Mouse (Mus musculus): ENCODE results near the gene Frmd7.

Gene Frmd7

DNA sequence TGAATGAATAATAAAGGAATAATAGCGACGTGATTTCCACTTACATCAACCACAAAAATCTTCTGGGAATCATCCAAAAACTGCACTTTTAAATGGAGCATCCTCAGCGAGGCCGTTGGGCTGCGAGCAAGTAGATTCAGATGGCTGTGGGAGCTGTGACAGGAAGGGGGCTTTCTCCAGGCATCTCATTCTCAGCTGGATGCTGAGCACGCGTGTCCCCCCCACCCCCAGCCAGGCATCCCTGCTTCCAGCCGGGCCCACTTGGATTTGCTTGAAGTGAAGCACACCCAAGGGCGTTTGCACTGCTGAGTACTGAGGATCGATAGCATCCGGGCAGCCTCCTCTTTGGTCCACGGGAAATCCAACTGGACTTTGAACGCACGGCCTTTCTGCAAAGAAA is at the start of gene Frmd7:
Gene Frmd7 (minus strand): TSS at position 101 of the 400 bp plus-strand sequence.
- in situ Hi-C loops (cut with MboI): no loop called here

DNA sequence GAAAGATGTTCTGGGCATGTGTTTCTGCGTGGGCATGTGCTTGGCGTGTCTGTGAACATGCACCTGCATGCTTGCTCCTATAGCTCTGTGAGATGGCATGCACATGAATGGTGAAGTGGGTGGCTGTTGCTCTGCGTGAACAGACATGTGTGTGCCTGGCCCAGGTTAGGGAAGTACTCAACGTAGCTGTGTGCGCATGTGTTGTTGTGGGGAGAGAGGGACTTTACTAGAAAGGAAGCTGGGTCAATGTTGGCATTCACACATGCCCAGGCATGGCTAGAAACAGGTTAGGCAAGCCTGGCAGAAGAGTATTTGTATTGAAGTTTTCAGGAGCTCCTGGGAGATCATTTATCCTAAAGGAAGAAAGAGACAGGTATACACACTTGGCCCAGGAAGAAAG is 48.8 kb upstream of the Frmd7 start:
- in situ Hi-C loops (cut with MboI): no loop called here

DNA sequence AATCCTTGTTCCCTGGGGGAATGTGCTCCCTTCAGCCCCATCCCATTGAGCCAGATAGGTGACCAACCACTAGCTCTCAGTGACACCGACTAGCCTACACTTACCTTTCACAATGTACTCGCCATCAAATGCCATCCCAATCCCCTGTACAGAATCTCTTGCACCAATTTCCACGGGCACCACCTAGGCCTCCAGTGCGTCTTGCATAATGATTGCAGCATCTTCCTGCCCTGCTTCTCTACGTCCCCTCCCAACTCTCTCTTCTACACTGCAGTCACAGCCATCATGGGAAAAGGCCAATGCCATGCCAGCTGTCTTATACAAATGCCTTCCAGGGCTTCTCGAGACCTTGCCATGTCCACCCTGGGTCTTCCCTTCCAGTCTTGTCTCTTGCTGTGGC is 47.4 kb upstream of the Frmd7 start:
- in situ Hi-C loops (cut with MboI): no loop called here

DNA sequence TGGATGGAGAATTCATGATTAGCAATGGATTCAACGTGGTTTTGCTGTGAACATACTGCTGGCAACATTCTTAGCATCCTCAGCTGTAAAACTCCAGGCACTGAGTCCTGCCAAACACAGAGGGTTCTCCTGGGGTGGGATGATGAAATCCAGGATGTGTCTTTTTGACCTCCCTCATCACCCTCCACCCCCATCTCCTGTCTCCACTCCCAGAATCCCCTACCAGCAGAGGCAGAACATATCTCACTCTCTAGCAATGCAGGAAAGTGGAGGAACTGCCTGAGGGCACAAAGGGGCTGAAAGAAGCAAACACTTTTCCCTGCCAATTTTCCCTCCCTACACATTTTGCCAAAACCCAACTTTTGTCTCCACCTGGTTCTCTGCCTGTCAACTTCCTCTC is 46.1 kb upstream of the Frmd7 start:
- in situ Hi-C loops (cut with MboI): no loop called here

DNA sequence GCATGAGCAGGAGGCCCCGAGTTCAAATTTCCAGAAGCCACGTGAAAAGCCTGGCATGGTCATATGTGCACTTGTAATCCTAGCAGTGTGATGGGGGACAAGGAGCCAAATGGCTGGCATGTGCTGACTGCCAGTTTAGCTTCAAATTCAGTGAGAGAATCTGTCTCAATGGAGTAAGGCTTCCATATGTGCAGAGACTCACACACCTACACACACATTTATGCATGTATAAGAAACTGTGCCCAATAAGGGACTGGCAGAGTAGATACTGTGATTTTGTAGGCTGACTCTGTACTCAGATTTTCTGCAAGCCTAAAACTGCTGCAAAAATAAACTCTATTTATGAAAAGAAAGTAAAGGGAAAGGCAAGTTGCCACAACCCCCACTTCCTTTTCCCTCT is 35.9 kb upstream of the Frmd7 start:
- in situ Hi-C loops (cut with MboI): no loop called here

DNA sequence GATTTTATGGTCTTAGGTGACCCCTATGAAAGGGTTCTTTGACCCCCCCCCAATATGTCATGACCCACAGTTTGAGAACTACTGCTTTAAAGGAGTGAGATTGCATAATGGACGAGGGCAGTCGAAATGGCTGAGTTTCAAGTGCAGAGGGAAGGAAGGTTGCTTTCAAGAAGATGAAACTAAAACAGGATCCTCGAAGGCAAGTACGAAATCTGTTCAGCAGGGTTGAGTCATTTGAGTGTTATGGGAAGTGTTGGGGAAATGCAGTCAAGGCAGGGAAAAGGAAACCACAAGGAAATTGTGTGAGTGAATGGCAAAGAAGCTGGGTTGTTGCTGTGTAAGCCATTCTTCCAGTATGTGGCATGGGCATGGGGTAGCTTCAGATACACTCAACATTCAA is 29.6 kb upstream of the Frmd7 start:
- in situ Hi-C loops (cut with MboI): no loop called here

DNA sequence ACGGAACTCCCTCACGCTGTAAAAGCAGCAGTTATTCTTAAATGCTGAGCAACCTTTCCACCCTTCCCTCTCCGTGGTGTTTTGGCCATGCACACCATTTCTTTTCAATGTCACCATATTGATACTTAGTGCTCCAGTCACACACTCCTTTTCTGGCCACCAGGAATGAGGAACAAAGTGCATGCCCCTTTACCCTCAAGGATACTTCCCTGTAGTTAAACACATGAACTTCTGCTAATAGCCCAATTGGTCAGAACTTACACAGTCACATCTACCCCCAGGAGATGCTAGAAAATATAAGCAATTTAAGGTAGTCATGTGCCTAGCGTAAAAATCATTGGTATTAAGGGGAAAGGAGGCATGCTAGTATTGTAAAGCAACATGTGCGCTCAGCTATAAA is 27.4 kb upstream of the Frmd7 start:
- in situ Hi-C loops (cut with MboI): no loop called here

DNA sequence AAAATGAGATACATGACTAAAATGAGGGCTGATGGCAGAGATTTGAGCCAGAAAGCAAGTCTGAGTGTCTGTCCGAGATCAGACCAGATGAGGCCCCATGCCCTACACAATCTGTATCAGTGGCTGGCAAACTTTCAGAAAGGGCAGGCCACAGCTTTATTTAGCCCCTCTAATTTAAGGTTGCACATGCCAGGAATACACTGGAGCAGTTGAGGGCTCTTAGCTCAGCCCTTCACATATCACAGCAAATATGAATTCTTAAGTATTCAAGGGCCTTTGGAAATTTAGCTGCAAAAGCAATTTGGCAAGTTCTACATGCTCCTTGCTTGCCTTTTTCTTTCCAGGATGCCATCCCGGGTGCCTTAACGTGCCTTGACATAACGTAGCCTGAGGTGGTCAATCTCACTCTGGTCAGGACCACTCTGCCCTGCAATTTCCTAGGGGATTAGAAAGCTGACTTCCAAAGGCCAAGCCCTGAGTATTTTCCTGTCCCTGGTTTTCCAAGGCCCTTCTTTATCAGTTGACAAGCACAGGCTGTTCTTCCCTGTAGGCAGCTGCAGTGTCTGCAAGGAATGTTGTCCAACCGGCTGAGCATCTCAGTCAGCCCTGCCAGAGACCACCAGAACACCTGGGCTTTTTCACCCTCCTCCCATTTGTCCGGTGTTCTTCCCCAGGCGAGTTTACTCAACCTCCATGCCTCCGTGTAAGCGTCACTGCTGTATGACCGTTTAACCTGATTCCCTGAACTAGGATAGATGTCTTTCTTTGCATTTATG is 25.8 kb upstream of the Frmd7 start:
- in situ Hi-C loops (cut with MboI): no loop called here

DNA sequence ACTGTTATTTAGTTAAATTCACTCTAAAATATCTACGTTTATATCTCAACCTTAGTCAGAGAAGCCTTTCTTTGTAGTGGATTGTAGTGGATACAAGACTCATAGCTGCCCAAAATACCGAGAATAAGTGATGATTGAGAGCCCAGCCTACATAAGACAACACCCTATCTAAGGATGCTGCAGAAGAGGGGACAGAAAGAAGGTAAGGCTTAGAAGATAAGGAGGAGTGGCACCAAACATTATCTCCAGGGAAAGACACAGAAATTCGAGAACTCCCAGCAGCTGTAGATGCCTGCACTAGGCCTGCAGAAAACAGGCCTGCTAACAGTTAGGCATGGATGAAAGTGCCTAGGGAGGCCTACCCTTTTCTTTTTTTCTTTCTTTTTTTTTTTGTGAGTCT is 22.6 kb upstream of the Frmd7 start:
- in situ Hi-C loops (cut with MboI): no loop called here

DNA sequence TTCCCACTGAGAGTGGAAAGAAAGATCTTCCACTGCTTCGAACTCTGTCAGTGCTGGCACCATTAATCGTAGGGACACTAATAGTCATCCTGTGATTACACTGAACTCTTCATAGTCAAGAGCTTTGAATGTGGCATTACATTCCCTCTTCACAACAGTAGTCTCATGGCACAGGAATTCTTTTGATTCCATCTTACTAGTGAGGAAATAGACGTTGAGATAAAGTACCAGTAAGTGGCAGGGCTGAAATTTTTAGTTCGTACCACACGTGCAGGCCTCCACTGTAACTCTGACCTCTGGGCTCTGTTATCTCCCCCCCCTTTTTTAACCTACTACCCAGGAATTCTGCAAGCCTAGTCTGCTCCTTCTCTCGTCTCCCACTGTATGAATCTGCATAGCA is 20.4 kb upstream of the Frmd7 start:
- in situ Hi-C loops (cut with MboI): no loop called here

DNA sequence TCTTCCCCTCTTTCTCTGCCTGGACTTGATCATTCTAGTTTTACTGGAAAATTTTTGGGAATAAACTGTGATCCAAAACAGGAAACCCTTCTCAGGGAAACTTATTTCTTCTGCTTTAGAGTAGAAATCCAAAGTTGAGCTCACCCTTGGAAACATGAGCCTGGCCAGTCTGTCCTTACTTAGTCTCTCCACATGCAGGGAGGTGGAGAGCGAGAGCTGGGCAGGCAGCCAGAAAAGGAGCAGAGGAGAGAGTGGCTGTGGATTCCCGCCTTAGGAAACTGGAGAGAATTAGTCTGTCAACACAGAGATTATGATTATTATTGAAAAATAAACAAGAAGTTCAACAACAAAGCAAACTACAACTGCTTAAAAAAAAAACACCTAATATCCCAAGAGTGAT is 6.1 kb upstream of the Frmd7 start:
- in situ Hi-C loops (cut with MboI): no loop called here

DNA sequence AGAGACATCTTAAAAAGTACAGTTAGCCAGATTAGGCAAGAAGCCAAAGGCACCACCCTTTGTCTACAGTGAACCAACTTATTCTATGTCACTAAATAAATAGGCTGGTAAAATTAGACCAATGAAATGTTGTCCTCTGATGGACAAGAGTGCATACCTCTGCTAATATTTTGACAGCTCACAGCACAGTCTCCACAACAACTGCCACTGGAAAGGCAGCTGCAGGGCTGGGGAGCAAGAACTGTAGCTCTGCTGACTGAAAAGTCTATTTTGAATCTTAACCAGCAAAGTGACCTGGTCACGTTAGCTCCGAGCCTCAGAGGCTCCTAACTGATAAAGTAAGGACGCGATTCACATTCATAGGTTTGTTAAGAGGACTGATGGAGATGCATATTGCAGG is 5.6 kb upstream of the Frmd7 start:
- in situ Hi-C loops (cut with MboI): no loop called here

DNA sequence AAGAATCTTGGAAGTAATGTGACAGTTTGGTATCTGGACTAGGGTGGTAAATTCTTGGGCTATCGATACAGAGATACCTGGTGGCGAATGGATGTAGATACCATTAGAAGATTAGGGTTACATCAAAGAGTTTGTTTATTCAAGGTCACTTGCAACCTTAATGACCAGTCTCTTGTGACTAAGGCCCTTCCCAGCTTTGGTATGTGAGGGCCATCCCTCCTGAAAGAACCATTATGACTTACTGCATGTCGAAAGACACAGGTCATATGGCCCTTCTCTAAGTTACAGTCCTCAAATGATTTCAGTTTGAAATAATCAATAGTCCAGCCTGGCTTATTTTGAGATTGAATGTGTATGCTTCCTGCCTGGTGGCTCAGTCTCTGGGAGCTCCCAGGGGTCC is 5.4 kb downstream of the Frmd7 start:
- in situ Hi-C loops (cut with MboI): no loop called here

DNA sequence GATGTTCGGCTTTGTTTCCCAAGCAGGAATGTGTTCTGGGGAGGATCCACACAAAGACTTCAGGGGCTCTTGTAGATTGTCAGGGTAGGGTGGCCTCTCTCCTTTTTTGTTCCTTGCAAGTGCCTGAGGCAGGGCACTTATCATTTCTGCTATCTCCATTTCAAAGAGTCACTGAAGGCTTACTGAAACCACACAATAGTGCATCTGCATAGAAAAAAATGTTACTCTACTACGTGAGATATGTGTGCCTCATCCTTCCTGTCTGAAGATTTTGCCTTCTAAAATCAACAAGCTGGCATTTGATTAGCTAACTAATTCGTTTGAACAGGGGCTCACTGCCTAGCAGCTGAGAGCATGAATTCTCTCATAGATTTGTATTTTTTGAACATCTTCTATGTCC is 12.2 kb downstream of the Frmd7 start:
- in situ Hi-C loops (cut with MboI): no loop called here

DNA sequence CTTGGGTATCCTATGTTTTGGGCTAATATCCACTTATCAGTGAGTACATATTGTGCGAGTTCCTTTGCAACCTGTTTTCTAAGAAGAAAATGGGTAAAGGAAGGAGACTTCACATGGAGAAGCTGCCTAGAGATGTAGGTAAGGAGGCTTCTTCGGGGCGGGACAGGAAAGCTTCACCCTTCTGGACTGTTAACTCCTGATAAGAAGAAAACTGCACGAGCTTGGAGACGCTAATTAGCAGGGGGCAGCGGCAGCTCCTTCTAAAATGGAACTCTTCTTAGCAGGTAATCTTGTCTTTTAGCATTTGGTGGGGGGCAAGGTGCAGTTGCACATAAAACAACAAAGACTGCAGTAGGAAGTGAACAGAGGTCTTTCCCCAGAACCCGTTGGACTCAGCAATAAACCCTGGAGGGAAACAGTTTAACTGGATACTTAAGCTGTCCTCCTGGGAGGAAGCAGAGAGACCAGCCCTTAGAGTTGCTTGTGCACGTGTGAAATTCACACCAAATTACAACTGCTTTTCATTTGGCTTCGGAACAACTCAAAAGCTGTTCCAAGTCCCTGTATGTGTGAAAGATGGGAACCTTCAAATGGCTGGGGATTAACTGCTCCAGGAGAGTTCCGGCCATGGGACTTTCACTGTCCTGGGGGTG is 15.5 kb downstream of the Frmd7 start:
- in situ Hi-C loops (cut with MboI): no loop called here

DNA sequence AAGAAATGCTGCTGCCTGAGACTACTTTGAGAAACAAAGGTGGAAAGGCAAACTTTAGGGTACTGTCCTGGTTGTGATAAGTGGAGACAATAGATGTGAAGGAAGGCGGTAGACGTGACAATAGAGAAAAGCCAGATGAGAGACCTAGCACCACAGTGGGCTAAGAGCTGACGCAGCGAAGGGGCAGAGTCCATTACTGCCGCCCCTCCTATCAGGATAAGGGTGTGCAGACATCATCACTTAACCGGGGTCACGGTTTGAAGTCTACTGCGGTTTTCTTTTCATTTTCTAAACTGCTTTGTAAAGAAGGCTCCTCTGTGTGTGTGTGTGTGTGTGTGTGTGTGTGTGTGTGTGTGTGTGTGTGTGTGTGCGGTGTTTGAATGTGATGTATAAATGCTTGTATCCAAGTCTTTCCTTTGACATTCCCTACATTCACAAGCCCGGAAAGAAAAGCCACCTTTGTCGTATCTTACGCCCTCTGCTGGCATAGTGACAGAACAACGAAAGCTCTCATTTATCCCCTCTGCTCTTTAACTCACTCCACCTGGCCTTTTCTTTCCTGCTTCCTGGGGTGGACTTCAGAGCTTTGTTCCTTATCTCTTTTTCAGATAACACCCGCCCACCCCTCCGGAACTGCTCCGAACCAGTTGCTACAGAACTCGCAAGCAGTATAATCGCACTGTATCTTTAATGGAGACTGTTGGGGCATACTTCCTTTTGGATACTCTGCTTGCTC is 17.7 kb downstream of the Frmd7 start:
- in situ Hi-C loops (cut with MboI): no loop called here

DNA sequence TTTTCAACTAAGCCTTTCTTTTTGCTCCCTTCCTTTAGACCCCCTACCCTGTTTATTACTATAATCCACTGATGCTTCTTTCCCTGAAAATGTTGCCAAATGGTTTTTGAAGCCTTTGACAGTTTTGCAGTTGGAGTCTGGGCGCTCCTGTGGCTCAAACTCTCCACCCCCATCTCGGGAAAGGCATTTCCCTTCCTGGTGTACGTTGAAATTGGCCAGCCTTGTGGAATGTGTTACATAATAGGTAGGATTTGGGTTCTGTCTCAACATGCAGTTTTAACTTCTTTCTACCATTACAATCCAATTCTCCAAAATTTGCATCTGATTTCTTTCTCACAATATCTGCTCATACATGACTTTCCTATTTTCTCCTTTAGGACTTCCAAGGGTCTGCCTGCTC is 23.8 kb downstream of the Frmd7 start:
- in situ Hi-C loops (cut with MboI): no loop called here

DNA sequence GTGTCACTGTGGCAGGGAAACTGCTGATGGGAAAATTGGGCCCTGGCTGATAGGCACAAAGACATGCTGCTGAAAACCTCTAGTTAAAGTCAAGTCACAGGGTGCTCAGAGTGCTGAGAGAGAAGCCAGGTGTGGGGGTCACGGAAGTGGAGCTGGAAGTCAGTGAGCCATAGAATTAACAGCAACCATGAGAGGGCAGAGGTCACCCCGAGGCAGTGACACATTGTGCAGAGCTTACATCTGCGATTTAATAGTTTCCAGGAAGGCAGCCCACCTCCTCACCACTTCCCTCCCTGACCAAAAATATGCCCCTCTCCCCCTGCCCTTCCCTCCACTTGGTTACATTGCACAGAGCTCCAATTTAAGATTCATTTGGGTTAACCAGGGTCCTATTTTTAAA is 25.1 kb downstream of the Frmd7 start:
- in situ Hi-C loops (cut with MboI): no loop called here

DNA sequence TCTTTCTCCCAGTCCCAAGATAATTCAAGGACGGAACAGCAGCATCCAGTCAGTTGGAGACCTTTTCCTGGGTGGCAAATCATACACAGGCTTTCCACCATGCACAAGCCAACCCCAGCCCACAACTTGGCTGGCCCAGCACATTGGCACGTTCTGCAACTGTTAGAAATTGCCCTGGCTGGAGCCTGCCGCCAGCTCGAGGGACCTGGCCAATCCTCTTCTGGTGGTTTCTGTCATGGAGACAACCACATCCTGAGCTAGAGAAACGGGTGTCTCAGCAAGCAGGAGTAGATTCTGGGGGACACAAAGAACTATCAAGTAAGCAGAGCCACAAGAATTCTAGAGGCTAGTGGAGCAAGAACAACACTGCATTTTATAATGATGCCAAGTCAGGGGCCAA is 32.6 kb downstream of the Frmd7 start:
- in situ Hi-C loops (cut with MboI): no loop called here

DNA sequence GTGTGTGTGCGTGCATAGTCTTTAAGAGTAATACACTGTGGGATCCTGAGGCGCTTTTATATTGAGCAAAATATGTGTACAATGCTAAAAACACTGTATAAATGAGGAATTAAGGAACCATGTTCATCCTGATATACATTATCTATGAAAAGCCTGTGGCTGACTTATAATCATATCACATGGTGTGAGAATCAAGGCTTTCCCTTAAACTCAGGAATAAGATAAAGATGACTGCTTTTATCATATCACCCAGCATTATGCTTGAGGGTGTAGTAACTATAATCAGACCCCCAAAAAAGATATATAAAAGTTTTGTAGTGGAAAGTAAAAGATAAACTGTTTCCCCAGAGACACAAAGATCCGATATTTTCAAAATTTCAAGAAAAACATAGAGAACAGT is 39.0 kb downstream of the Frmd7 start:
- in situ Hi-C loops (cut with MboI): no loop called here

DNA sequence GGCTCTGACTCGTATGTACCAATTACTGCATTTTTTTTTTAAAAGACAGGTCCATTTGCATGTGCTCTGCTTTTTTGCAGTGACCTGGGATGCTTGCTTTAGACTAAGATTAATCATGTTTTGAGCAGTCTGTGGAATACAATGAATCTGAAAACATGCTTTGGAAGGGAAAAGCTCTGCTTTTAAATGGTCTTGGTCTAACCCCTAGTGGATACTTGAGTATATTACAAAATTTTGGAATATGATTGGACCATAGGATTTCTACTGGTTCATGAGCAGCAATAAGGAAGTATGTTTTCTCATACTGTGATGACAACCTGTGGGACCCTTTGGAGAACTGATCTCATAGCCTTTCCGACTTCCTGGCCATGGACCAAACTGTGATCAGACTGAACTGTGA is 54.5 kb downstream of the Frmd7 start:
- in situ Hi-C loops (cut with MboI): loop anchor here (10.0 kb wide), 1 partner anchor 213 kb away; no protein-coding TSS in a partner anchor

DNA sequence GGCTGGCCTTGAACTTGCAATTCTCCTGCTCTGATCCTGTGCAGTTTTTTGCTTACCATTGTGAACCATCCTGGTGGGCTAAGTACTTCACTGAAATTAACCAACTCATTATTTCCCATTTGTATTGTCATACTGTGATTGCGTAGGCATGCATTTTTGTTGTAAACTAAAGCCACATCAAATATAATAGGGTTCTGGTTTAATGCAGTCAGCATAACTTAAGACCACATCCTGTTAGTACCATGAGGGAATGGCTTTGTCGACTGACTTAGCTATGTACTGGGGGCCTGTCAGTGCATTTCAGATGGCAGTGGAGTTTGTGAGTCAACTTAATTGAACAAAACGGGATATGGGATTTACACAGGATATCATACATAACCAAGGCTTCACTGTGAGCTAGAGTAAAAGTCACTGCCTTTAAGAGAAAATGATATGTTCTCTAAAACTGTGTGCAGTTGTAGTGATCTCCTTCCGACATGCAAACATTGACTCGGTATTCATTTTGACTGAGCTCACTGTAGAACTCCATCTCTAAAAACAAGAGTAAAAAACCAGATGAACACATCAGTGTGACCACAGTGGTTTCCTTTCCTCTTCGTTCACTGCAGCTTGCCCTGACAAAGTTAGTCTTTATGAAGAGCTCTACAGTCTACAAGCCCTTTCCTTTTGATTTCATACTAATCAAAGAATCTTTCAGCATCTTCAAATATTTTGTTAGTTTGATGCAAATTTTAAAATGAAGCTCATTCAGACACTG is 68.1 kb downstream of the Frmd7 start:
- in situ Hi-C loops (cut with MboI): no loop called here
